In the genomic region with DNA sequence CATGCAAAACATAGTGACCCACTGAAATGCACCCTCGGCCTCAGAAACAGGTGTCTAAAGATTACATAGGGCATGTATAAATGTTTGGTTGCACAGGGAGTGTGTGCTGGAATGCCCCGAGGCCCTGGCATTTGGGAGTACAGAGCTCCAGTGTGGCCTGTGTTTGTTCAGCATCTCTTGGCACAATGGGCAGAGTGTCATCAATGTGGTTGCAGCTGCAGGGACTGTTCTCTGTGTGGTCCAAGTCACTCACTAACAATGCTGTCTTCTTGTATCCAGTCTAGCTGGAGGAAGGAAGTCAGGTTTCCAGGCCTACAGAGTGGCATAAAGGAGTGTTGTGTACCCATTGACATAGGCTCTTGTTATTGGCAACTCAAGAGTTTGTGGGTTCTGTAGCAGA, we compare ENCODE assay signal across 29 mouse cellular contexts. TPM values are rescaled to one million over a fixed set of nuclear protein-coding genes. Genes with fewer than 3 reads are reported as not detected.
A peak's percentile ranks its signal among the peaks of the same experiment; 100 is the strongest.
DNase-seq lines count a peak whose midpoint lies in the region; ATAC-seq and TF ChIP-seq lines count a peak whose summit lies in the region.
"Had no signal": no experiment of that assay in that cellular context is flagged by ENCODE, and none has a peak within 500 bp of the region (broad histone marks: within the 10 kb centered on the region; RNA-seq: fewer than 3 reads in every experiment).

No protein-coding gene starts in this region.

- H3K4me2 ChIP-seq in midbrain, postnatal 0 days (ENCODE audit: low read depth, low read length, poor library complexity, severe bottlenecking): no peak overlapping the region
- H3K4me2 ChIP-seq in midbrain, embryonic 13.5 days (replicated peaks): no peak overlapping the region
- H3K4me2 ChIP-seq: embryonic facial prominence, embryonic 12.5 days; heart, embryonic 15.5 days; lung, embryonic 14.5 days; midbrain, embryonic 15.5 days; stomach, embryonic 15.5 days had no signal

- ATAC-seq in frontal cortex, adult (ENCODE audit: low TSS enrichment): peak; percentile 74
- no peak for ATAC-seq in midbrain, postnatal 0 days (ENCODE audit: low FRiP score)
- ATAC-seq in midbrain, embryonic 13.5 days: no peak
- ATAC-seq: forebrain, embryonic 14.5 days; intestine, embryonic 16.5 days; midbrain, embryonic 15.5 days; Patski had no signal

- no peak overlapping the region for H3K4me3 ChIP-seq in midbrain, postnatal 0 days (ENCODE audit: low read depth, low read length)
- H3K4me3 ChIP-seq in midbrain, embryonic 13.5 days (replicated peaks): no peak overlapping the region
- H3K4me3 ChIP-seq: embryonic facial prominence, embryonic 12.5 days; heart, embryonic 10.5 days; heart, embryonic 15.5 days; midbrain, embryonic 15.5 days; stomach, embryonic 15.5 days had no signal

- H3K36me3 ChIP-seq in midbrain, postnatal 0 days (ENCODE audit: insufficient read depth, low read length): peaks cover 8% of the 10 kb centered on the region
- peaks cover 27% of the 10 kb centered on the region for H3K36me3 ChIP-seq in midbrain, embryonic 13.5 days
- H3K36me3 ChIP-seq: embryonic facial prominence, embryonic 12.5 days; G1E; heart, embryonic 10.5 days; heart, embryonic 15.5 days; stomach, embryonic 15.5 days had no signal

- no peaks in the 10 kb centered on the region for H3K4me1 ChIP-seq in midbrain, postnatal 0 days (ENCODE audit: insufficient read depth, low read length)
- no peaks in the 10 kb centered on the region for H3K4me1 ChIP-seq in midbrain, embryonic 13.5 days (replicated peaks)
- H3K4me1 ChIP-seq: embryonic facial prominence, embryonic 12.5 days; heart, embryonic 10.5 days; midbrain, embryonic 15.5 days; stomach, embryonic 15.5 days had no signal

- H3K9ac ChIP-seq in midbrain, postnatal 0 days (replicated peaks; ENCODE audit: low read length, poor library complexity, severe bottlenecking): no peak overlapping the region
- no peak overlapping the region for H3K9ac ChIP-seq in midbrain, embryonic 13.5 days (replicated peaks)
- H3K9ac ChIP-seq: embryonic facial prominence, embryonic 12.5 days; heart, embryonic 15.5 days; liver, embryonic 14.5 days; lung, embryonic 14.5 days; midbrain, embryonic 15.5 days; stomach, embryonic 15.5 days had no signal

- no peak overlapping the region for H3K27ac ChIP-seq in midbrain, postnatal 0 days (ENCODE audit: low read depth, low read length)
- no peak overlapping the region for H3K27ac ChIP-seq in midbrain, embryonic 13.5 days
- H3K27ac ChIP-seq: embryonic facial prominence, embryonic 12.5 days; heart, embryonic 10.5 days; heart, embryonic 15.5 days; liver, embryonic 14.5 days; midbrain, embryonic 15.5 days; stomach, embryonic 15.5 days had no signal

- intact Hi-C loops in gastrocnemius, postnatal 14 days (cut with DNase I; ENCODE audit: low total_unique reads): no loop called here

- no peak for TF ChIP-seq CTCF in midbrain, postnatal 0 days (IDR thresholded peaks at IDR 0.05)

- no peaks in the 10 kb centered on the region for H3K27me3 ChIP-seq in midbrain, postnatal 0 days (ENCODE audit: insufficient read depth, low read length)
- H3K27me3 ChIP-seq in midbrain, embryonic 13.5 days: no peaks in the 10 kb centered on the region
- H3K27me3 ChIP-seq: embryonic facial prominence, embryonic 12.5 days; heart, embryonic 15.5 days; midbrain, embryonic 15.5 days; Patski; stomach, embryonic 15.5 days had no signal

- 71% methylated on average over 2 of the region's 2 CpGs for WGBS in midbrain, postnatal 0 days
- 66% methylated on average over 2 of the region's 2 CpGs for WGBS in midbrain, embryonic 13.5 days

- DNase-seq in frontal cortex, postnatal 25 days (ENCODE audit: low spot score in 2 of 2): no peak
- peak; percentile 41 for DNase-seq in layer of hippocampus, adult 11-12 months (ENCODE audit: low spot score)
- no peak for DNase-seq in layer of hippocampus, postnatal 25 days (ENCODE audit: extremely low spot score in 1 of 2, low spot score in 1 of 2)
- peak; percentile 49 for DNase-seq in midbrain, postnatal 0 days (ENCODE audit: low spot score)
- DNase-seq in telencephalon, adult 2 months (ENCODE audit: low read depth, low spot score): peak; percentile 70
- no peak for DNase-seq in gastrocnemius, postnatal 14 days
- DNase-seq: adrenal gland, postnatal 10 days; cerebellum, adult 11-12 months; cerebellum, adult 9-11 months; embryo, embryonic 11 days; gastrocnemius, postnatal 10 days; kidney, adult 8-10 months; kidney, postnatal 10 days; liver; lung, embryonic 14.5 days; lung, postnatal 14 days; thymus, postnatal 14 days had no signal

- H3K9me3 ChIP-seq in midbrain, postnatal 0 days (ENCODE audit: low read length): no peaks in the 10 kb centered on the region
- no peaks in the 10 kb centered on the region for H3K9me3 ChIP-seq in midbrain, embryonic 13.5 days
- H3K9me3 ChIP-seq: embryonic facial prominence, embryonic 12.5 days; G1E; heart, embryonic 10.5 days; heart, embryonic 15.5 days; midbrain, embryonic 15.5 days; stomach, embryonic 15.5 days had no signal

RNA-seq across cellular contexts. Expression of gene Lrp11, which starts 15.6 kb away (rescaled TPM):
- total RNA-seq in layer of hippocampus, postnatal 25 days (2021): 100 to 1,000 TPM; 190 to 207 TPM
- 123 and 139 TPM in 2 replicates for total RNA-seq in midbrain, postnatal 0 days (2014; rRNA removed)
- 48.2 and 51.7 TPM in 2 replicates for polyA plus RNA-seq in midbrain, postnatal 0 days (2015; fragmentation: Nextera tagmentation; extraction: Ambion mirVana)
- 21.3 and 23.5 TPM in 2 replicates for polyA plus RNA-seq in midbrain, embryonic 13.5 days (2015; fragmentation: Nextera tagmentation; extraction: Ambion mirVana)
- 1 to 10 TPM; 2.5 to 2.9 TPM for total RNA-seq in gastrocnemius, postnatal 14 days (2021)

Comparison
In these comparisons a context has a peak if more than half of its experiments do, and no peak if none do; other contexts are left out.
1. DNase-seq: peak in layer of hippocampus, adult 11-12 months (single experiment), midbrain, postnatal 0 days (single experiment) and telencephalon, adult 2 months (single experiment); none in frontal cortex, postnatal 25 days (0 of 2), layer of hippocampus, postnatal 25 days (0 of 2) and gastrocnemius, postnatal 14 days (single experiment).
2. RNA of gene Lrp11, which starts 15.6 kb away (total RNA-seq): 190 to 207 TPM in layer of hippocampus, postnatal 25 days and 123 to 139 TPM in midbrain, postnatal 0 days; 2.5 to 2.9 TPM in gastrocnemius, postnatal 14 days; every median in the first group is over 10 times any median in the second.